Mouse (Mus musculus) spleen, adult 2 months (tissue): ENCODE results near the gene Vps16.

Source experiments
- CTCF ChIP-seq: fragments of 200-500 bp; IDR thresholded peaks from 2 replicates; pipeline ENCODE4 v1.5.1; 2011; ENCODE audit warnings: mild to moderate bottlenecking, inconsistent platforms; ENCODE audit not compliant: insufficient read depth, insufficient read length, insufficient replicate concordance; ENCODE audit errors: extremely low read depth
- POLR2A ChIP-seq: fragments of 200-500 bp; IDR thresholded peaks from 2 replicates; pipeline ENCODE4 v1.6.1; 2011; ENCODE audit warnings: low read depth, low read length, inconsistent platforms

DNA sequence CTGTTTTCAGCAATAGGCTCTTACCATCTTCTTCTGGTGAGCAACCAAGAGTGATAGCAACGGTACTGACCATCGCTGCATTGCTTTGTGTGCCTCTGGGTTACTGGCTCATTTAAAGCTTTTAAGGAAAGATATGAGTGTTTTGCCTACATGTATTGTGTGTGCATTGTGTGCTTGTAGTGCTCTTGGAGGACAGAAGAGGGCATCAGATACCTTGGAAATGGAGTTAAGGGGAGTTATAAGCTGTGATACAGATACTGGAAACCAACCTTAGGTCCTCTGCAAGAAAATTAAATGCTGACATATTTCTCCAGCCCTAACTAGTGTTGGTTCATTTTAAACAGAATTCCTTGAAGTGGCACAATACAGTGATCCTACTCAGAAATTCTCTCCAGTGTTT lies 35.3 kb upstream of the Vps16 start:
- TF ChIP-seq POLR2A = no peak
- no peak for TF ChIP-seq CTCF
